Mouse (Mus musculus) ZHBTc4 (cell line): Measurements from ENCODE around the gene Cct6b.
"Not testable (repeated sequence)": the region's sequence is repeated elsewhere in the genome, so short reads cannot be mapped to it uniquely, and the experiment has no call there.

Experiments
- DNase-seq: peaks from one replicate; pipeline ENCODE4 v3.0.0-alpha.2; 2011; ENCODE audit warnings: low read depth, low spot score

Cct6b gene

GRCm38 (mm10) chr11:82705082-82705481, 59.0 kb downstream of the Cct6b start:
- DNase-seq: no peak

- DNase-seq: no peak
Observed at GRCm38 (mm10) chr11:82699865-82700410, 64.2 kb downstream of the Cct6b start.

- DNase-seq: no peak
Observed at GRCm38 (mm10) chr11:82695930-82696329, 68.2 kb downstream of the Cct6b start.

GRCm38 (mm10) chr11:82694947-82695346, 69.2 kb downstream of the Cct6b start:
- not testable (repeated sequence) for DNase-seq

GRCm38 (mm10) chr11:82692668-82693067, 71.5 kb downstream of the Cct6b start:
- DNase-seq: no peak

- peak; percentile 74 for DNase-seq
Observed at GRCm38 (mm10) chr11:82690476-82690875, 73.6 kb downstream of the Cct6b start.

- DNase-seq: no peak
Observed at GRCm38 (mm10) chr11:82687668-82688067, 76.5 kb downstream of the Cct6b start.

- no peak for DNase-seq
Observed at GRCm38 (mm10) chr11:82684676-82685075, 79.4 kb downstream of the Cct6b start.

GRCm38 (mm10) chr11:82683765-82684505, 80.2 kb downstream of the Cct6b start:
- peak; percentile 32 for DNase-seq

GRCm38 (mm10) chr11:82678561-82678960, 85.6 kb downstream of the Cct6b start:
- DNase-seq: no peak
